Mouse (Mus musculus): ENCODE results near the gene Arhgap18.

- no peak for TF ChIP-seq CTCF (IDR thresholded peaks at IDR 0.05; ENCODE audit: low read depth)
- TF ChIP-seq EP300 (IDR thresholded peaks at IDR 0.05; ENCODE audit: low read depth): no peak
Observed at GRCm38 (mm10) chr10:26761103-26761502, 7.9 kb downstream of the Arhgap18 start.
